Mouse (Mus musculus) liver, embryonic 14.5 days (tissue): ENCODE results near the gene Nudt4. TPM values are rescaled to one million over a fixed set of nuclear protein-coding genes. Genes with fewer than 3 reads are reported as not detected.

Source experiments
- ATAC-seq: fragments of 200-750 bp; cut with Nextera tagmentation; 2 replicates; pipeline ENCODE4 v1.8.0; 2017; ENCODE audit warnings: moderate number of reproducible peaks, mild to moderate bottlenecking, moderate library complexity; ENCODE audit not compliant: insufficient read depth
- DNase-seq, 3 experiments: peaks; one replicate each; pipeline ENCODE4 v3.0.0-alpha.2; 2012 to 2013; ENCODE audit warnings: low read depth in 3 of 3, low spot score in 3 of 3
- H3K27ac ChIP-seq: fragments of 300-500 bp; sonication (generic); 2 replicates; pipeline ENCODE4 v1.5.1; 2014; ENCODE audit warnings: moderate library complexity, mild to moderate bottlenecking, control low read depth, inconsistent platforms
- H3K27me3 ChIP-seq: fragments of 300-500 bp; sonication (generic); 2 replicates; pipeline ENCODE4 v1.6.1; 2014; ENCODE audit warnings: mild to moderate bottlenecking, low read length, moderate library complexity; ENCODE audit not compliant: control insufficient read depth, insufficient read depth
- H3K36me3 ChIP-seq: fragments of 300-500 bp; sonication (generic); replicated peaks from 2 replicates; pipeline ENCODE4 v1.6.1; 2014; ENCODE audit warnings: low read depth; ENCODE audit not compliant: control insufficient read depth, insufficient read depth
- H3K4me1 ChIP-seq, 2 experiments: fragments of 200-500 bp in 1 of 2; fragments of 300-500 bp in 1 of 2; sonication (generic) in 1 of 2; replicated peaks; 2 replicates each; pipeline ENCODE4 v1.6.1; 2012 to 2014; ENCODE audit warnings: antibody characterized with exemption in 1 of 2, inconsistent platforms in 1 of 2, low read length in 1 of 2; ENCODE audit not compliant: control insufficient read depth in 2 of 2, insufficient read depth in 2 of 2
- H3K4me2 ChIP-seq: fragments of 300-500 bp; sonication (generic); 2 replicates; pipeline ENCODE4 v1.6.1; 2014; ENCODE audit warnings: low read depth, mild to moderate bottlenecking, control low read depth, moderate library complexity
- H3K4me3 ChIP-seq, 2 experiments: fragments of 200-500 bp in 1 of 2; fragments of 300-500 bp in 1 of 2; sonication (generic) in 1 of 2; 2 replicates each; pipeline ENCODE4 v1.5.1; 2012 to 2014; ENCODE audit warnings: low read depth in 2 of 2, low read length in 2 of 2, mild to moderate bottlenecking in 2 of 2, control low read depth in 1 of 2, inconsistent platforms in 1 of 2, moderate library complexity in 1 of 2; ENCODE audit not compliant: insufficient read depth in 1 of 2
- H3K9ac ChIP-seq: fragments of 300-500 bp; sonication (generic); replicated peaks from 2 replicates; pipeline ENCODE4 v1.6.1; 2014; ENCODE audit warnings: mild to moderate bottlenecking, control low read depth, moderate library complexity
- H3K9me3 ChIP-seq: fragments of 300-500 bp; sonication (generic); 2 replicates; pipeline ENCODE4 v1.6.1; 2016; ENCODE audit warnings: low read length, mixed read lengths; ENCODE audit not compliant: control insufficient read depth
- CTCF ChIP-seq: IDR thresholded peaks from 2 replicates; pipeline ENCODE4 v1.5.1; 2016; ENCODE audit warnings: antibody characterized with exemption, low read depth, control low read depth
- EP300 ChIP-seq: IDR thresholded peaks from 2 replicates; pipeline ENCODE4 v1.6.1; 2016; ENCODE audit warnings: antibody characterized with exemption, low read depth
- WGBS: fragments of 180-500 bp; shearing (Covaris S2); extraction: QIAGEN DNeasy Blood & Tissue Kit; methylation state at CpG from one replicate; pipeline ENCODE4 v1.1.7; 2014; ENCODE audit not compliant: insufficient replicate concordance; 5-methylcytosine and 5-hydroxymethylcytosine counted together
- polyA plus RNA-seq, 2 experiments: library from polyadenylated mRNA; depleted of rRNA in 1 of 2; stranded (reverse) in 1 of 2; unstranded in 1 of 2; fragments of >200 nt; fragmentation: Nextera tagmentation in 1 of 2; extraction: Ambion mirVana in 1 of 2; gene quantifications; 2 replicates each; pipeline versions ENCODE4 v1.2.1 to v1.2.3; 2012 to 2014

Gene Nudt4
- polyA plus RNA-seq, 2 experiments: 49.7 to 95.5 TPM

- Histone ChIP-seq H3K27me3 (no peaks in the 10 kb centered on the region), H3K27ac (no peak overlapping the region), H3K4me2 (no peak overlapping the region), H3K36me3 (peaks cover 48% of the 10 kb centered on the region), H3K9ac (no peak overlapping the region), H3K4me1 (no peaks in the 10 kb centered on the region), H3K9me3 (no peaks in the 10 kb centered on the region), H3K4me3 (no peak overlapping the region)
- DNase-seq: no peak
- 82% methylated on average over 2 of the region's 2 CpGs for WGBS
- no peak for TF ChIP-seq EP300
- TF ChIP-seq CTCF: no peak
- ATAC-seq: no peak
Observed at GRCm38 (mm10) chr10:95543377-95543776, 20.6 kb downstream of the Nudt4 start.

GRCm38 (mm10) chr10:95542916-95543315 is 21.0 kb downstream of the Nudt4 start:
- no peaks in the 10 kb centered on the region for H3K9me3 ChIP-seq
- H3K4me3 ChIP-seq: no peak overlapping the region
- H3K4me2 ChIP-seq: no peak overlapping the region
- 89% methylated on average over 4 of the region's 4 CpGs for WGBS
- H3K27ac ChIP-seq: no peak overlapping the region
- no peak overlapping the region for H3K9ac ChIP-seq
- TF ChIP-seq CTCF: no peak
- no peak for TF ChIP-seq EP300
- peaks cover 44% of the 10 kb centered on the region for H3K36me3 ChIP-seq
- H3K27me3 ChIP-seq: no peaks in the 10 kb centered on the region
- no peak for ATAC-seq
- DNase-seq: no peak
- peaks cover 0 to 2% of the 10 kb centered on the region in 2 experiments; a peak in 2 of 4 replicates for H3K4me1 ChIP-seq

DNA sequence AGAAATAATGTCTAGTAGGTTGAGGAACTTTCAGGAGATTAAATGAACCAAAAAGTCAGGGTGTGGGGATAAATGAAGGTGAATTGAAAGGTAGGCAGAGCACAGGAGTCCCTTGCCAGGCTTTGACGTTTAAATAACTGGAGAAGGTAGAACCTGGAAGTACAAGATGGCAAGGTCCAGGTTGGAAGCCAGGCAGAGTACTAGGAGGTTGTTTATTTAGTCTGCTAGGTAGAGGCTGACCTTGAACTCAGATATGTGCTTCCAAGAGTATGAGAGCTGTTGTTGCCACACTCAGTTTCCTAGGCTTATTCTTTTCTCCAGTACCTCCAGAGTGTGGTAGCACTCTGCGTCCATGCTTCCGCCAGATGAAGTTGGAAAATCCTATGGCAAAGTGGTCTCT is 24.1 kb downstream of the Nudt4 start:
- DNase-seq (no peak), ATAC-seq (no peak)
- H3K36me3 ChIP-seq: peaks cover 14% of the 10 kb centered on the region
- H3K4me1 ChIP-seq: peaks cover 0 to 5% of the 10 kb centered on the region in 2 experiments; a peak in 3 of 4 replicates
- no peak overlapping the region for H3K4me3 ChIP-seq
- H3K27ac ChIP-seq: no peak overlapping the region
- no peak for TF ChIP-seq CTCF
- no peak for TF ChIP-seq EP300
- H3K9ac ChIP-seq: no peak overlapping the region
- H3K4me2 ChIP-seq: no peak overlapping the region
- 85% methylated on average over 3 of the region's 3 CpGs for WGBS
- H3K9me3 ChIP-seq: no peaks in the 10 kb centered on the region
- no peaks in the 10 kb centered on the region for H3K27me3 ChIP-seq

DNA sequence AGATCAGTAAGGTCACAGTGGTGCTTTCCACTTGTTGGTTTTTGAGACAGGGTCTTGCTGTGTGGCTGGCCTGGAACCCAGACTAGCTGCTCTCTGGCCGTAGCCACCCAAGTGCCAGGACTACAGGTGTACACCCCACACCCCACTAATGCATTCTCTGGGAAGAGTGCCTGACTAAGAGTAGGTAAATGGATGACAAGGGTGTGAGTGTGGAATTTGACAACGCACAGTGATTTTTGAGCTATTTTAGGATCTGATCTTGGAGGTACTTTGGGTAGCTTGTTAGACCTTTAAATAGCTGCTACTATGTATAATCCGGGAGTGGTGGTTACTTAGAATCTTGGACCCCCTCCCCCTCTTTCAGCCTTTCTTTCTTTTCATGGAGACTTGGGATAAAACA is 24.7 kb downstream of the Nudt4 start:
- peaks cover 8% of the 10 kb centered on the region for H3K36me3 ChIP-seq
- no peaks in the 10 kb centered on the region for H3K27me3 ChIP-seq
- 81% methylated on average over 3 of the region's 3 CpGs for WGBS
- DNase-seq (no peak), ATAC-seq (no peak)
- H3K4me3 ChIP-seq: no peak overlapping the region
- TF ChIP-seq CTCF (no peak), EP300 (no peak)
- peaks cover 0 to 5% of the 10 kb centered on the region in 2 experiments; a peak in 3 of 4 replicates for H3K4me1 ChIP-seq
- H3K27ac ChIP-seq: no peak overlapping the region
- no peak overlapping the region for H3K9ac ChIP-seq
- no peaks in the 10 kb centered on the region for H3K9me3 ChIP-seq
- no peak overlapping the region for H3K4me2 ChIP-seq

DNA sequence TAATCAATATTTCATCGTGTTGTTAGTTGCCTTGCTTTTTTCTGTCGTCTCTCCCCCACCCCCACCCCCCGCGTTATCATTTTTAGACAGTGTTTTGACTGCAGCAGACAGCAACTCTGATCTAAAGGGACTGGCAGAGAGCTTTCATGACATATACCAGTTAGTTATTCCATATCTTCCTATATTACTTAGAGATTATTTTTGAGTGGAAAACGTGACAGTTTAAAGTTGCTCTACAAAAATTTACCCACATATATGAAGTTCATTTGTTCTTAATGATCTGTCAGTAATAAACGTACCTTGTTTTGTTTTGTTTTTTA is 27.8 kb downstream of the Nudt4 start:
- H3K4me2 ChIP-seq: no peak overlapping the region
- no peak overlapping the region for H3K4me3 ChIP-seq
- H3K9me3 ChIP-seq: no peaks in the 10 kb centered on the region
- DNase-seq (no peak), ATAC-seq (no peak)
- H3K27me3 ChIP-seq: no peaks in the 10 kb centered on the region
- no peak for TF ChIP-seq EP300
- no peak for TF ChIP-seq CTCF
- H3K36me3 ChIP-seq: no peaks in the 10 kb centered on the region
- WGBS: 41% methylated on average over 6 of the region's 6 CpGs
- no peak overlapping the region for H3K27ac ChIP-seq
- peaks cover 0 to 7% of the 10 kb centered on the region in 2 experiments; a peak in 3 of 4 replicates for H3K4me1 ChIP-seq
- H3K9ac ChIP-seq: no peak overlapping the region
